Mouse (Mus musculus) MEL (cell line): Measurements from ENCODE around the gene Grm1. TPM values are rescaled to one million over a fixed set of nuclear protein-coding genes. Genes with fewer than 3 reads are reported as not detected.

Experiments
- DNase-seq: peaks from one replicate; pipeline ENCODE4 v3.0.0; 2011; ENCODE audit warnings: low read depth, low spot score
- H3K27ac ChIP-seq: 2 replicates; pipeline ENCODE4 v1.5.1; 2012; ENCODE audit warnings: low read depth, mild to moderate bottlenecking, control low read depth, low read length, moderate library complexity; ENCODE audit not compliant: control insufficient read depth
- H3K27me3 ChIP-seq, 2 experiments: fragments of 150-350 bp in 1 of 2; sonication (generic) in 1 of 2; 2 replicates each; pipeline ENCODE4 v1.6.1; 2012; ENCODE audit warnings: low read length in 2 of 2, mild to moderate bottlenecking in 2 of 2, improper control_type of control experiment in 1 of 2, moderate library complexity in 1 of 2; ENCODE audit not compliant: insufficient read depth in 2 of 2, control insufficient read depth in 1 of 2
- H3K36me3 ChIP-seq, 2 experiments: 2 replicates each; pipeline ENCODE4 v1.6.1; 2012 to 2014; ENCODE audit warnings: low read length in 2 of 2, improper control_type of control experiment in 1 of 2, inconsistent platforms in 1 of 2, mild to moderate bottlenecking in 1 of 2; ENCODE audit not compliant: insufficient read depth in 2 of 2, control insufficient read depth in 1 of 2
- H3K4me1 ChIP-seq, 2 experiments: fragments of 150-350 bp in 1 of 2; sonication (generic) in 1 of 2; 2 replicates each; pipeline ENCODE4 v1.6.1; 2012; ENCODE audit warnings: low read length in 2 of 2, improper control_type of control experiment in 1 of 2, mild to moderate bottlenecking in 1 of 2; ENCODE audit not compliant: insufficient read depth in 2 of 2, control insufficient read depth in 1 of 2
- H3K4me3 ChIP-seq, 2 experiments: fragments of 150-350 bp in 1 of 2; sonication (generic) in 1 of 2; 2 replicates each; pipeline ENCODE4 v1.5.1; 2012; ENCODE audit warnings: low read depth in 2 of 2, low read length in 2 of 2, mild to moderate bottlenecking in 2 of 2, moderate library complexity in 2 of 2, control low read depth in 1 of 2, improper control_type of control experiment in 1 of 2; ENCODE audit not compliant: control insufficient read depth in 1 of 2, insufficient read depth in 1 of 2
- H3K79me2 ChIP-seq: 2 replicates; pipeline ENCODE4 v1.6.1; 2012; ENCODE audit warnings: mild to moderate bottlenecking, low read length, moderate library complexity; ENCODE audit not compliant: control insufficient read depth, poor library complexity, insufficient read depth
- H3K9ac ChIP-seq: 2 replicates; pipeline ENCODE4 v1.6.1; 2012; ENCODE audit warnings: low read depth, mild to moderate bottlenecking, control low read depth, low read length, moderate library complexity; ENCODE audit not compliant: control insufficient read depth, poor library complexity, severe bottlenecking
- H3K9me3 ChIP-seq: fragments of 150-350 bp; sonication (generic); replicated peaks from 2 replicates; pipeline ENCODE4 v1.6.1; 2012; ENCODE audit warnings: mild to moderate bottlenecking, low read length, improper control_type of control experiment, moderate library complexity; ENCODE audit not compliant: insufficient read depth
- BHLHE40 ChIP-seq: IDR thresholded peaks from 2 replicates; pipeline ENCODE4 v1.6.1; 2012; ENCODE audit warnings: low read depth, mild to moderate bottlenecking, inconsistent platforms, low read length, improper control_type of control experiment, borderline replicate concordance
- CHD1 ChIP-seq: IDR thresholded peaks from 2 replicates; pipeline ENCODE4 v1.6.1; 2012; ENCODE audit warnings: low read depth, mild to moderate bottlenecking, inconsistent platforms, low read length, improper control_type of control experiment
- E2F4 ChIP-seq: IDR thresholded peaks from 2 replicates; pipeline ENCODE4 v1.6.1; 2011; ENCODE audit warnings: low read depth, low read length, improper control_type of control experiment, borderline replicate concordance
- EP300 ChIP-seq, 2 experiments: IDR thresholded peaks; 2 replicates each; pipeline ENCODE4 v1.6.1; 2011; ENCODE audit warnings: improper control_type of control experiment in 2 of 2, low read length in 2 of 2, low read depth in 1 of 2, mild to moderate bottlenecking in 1 of 2
- ETS1 ChIP-seq: IDR thresholded peaks from 2 replicates; pipeline ENCODE4 v1.6.1; 2012; ENCODE audit warnings: low read depth, mild to moderate bottlenecking, inconsistent platforms, low read length, improper control_type of control experiment, moderate library complexity
- GABPA ChIP-seq: IDR thresholded peaks from 2 replicates; pipeline ENCODE4 v1.6.1; 2012; ENCODE audit warnings: low read depth, mild to moderate bottlenecking, inconsistent platforms, low read length, improper control_type of control experiment, moderate library complexity
- GATA1 ChIP-seq: IDR thresholded peaks from 2 replicates; pipeline ENCODE4 v1.6.1; 2011; ENCODE audit warnings: low read depth, low read length, improper control_type of control experiment
- HCFC1 ChIP-seq: IDR thresholded peaks from 2 replicates; pipeline ENCODE4 v1.6.1; 2012; ENCODE audit warnings: low read depth, mild to moderate bottlenecking, inconsistent platforms, low read length, improper control_type of control experiment, moderate library complexity
- JUND ChIP-seq: IDR thresholded peaks from 2 replicates; pipeline ENCODE4 v1.6.1; 2011; ENCODE audit warnings: low read depth, mild to moderate bottlenecking, improper control_type of control experiment, low read length
- KAT2A ChIP-seq: conservative IDR thresholded peaks from 2 replicates; pipeline ENCODE4 v1.6.1; 2012; ENCODE audit warnings: low read depth, low read length, improper control_type of control experiment, inconsistent platforms
- MAX ChIP-seq: IDR thresholded peaks from 2 replicates; pipeline ENCODE4 v1.6.1; 2011; ENCODE audit warnings: low read length, improper control_type of control experiment
- MAZ ChIP-seq: IDR thresholded peaks from 2 replicates; pipeline ENCODE4 v1.6.1; 2012; ENCODE audit warnings: low read depth, mild to moderate bottlenecking, inconsistent platforms, low read length, improper control_type of control experiment
- MEF2A ChIP-seq: IDR thresholded peaks from 2 replicates; pipeline ENCODE4 v1.6.1; 2014; ENCODE audit warnings: low read depth, mild to moderate bottlenecking, inconsistent platforms, low read length, improper control_type of control experiment; ENCODE audit not compliant: poor library complexity, insufficient replicate concordance, severe bottlenecking; ENCODE audit errors: extremely low read depth
- NRF1 ChIP-seq: IDR thresholded peaks from 2 replicates; pipeline ENCODE4 v1.6.1; 2014; ENCODE audit warnings: low read depth, mild to moderate bottlenecking, inconsistent platforms, low read length, improper control_type of control experiment, moderate library complexity; ENCODE audit not compliant: poor library complexity, insufficient read depth, severe bottlenecking
- POLR2A ChIP-seq, 2 experiments: IDR thresholded peaks; 2 replicates each; pipeline ENCODE4 v1.6.1; 2011 to 2012; ENCODE audit warnings: low read length in 2 of 2, mild to moderate bottlenecking in 2 of 2, control low read depth in 1 of 2, improper control_type of control experiment in 1 of 2, low read depth in 1 of 2, moderate library complexity in 1 of 2; ENCODE audit not compliant: control insufficient read depth in 1 of 2, insufficient read depth in 1 of 2, poor library complexity in 1 of 2
- RCOR1 ChIP-seq: IDR thresholded peaks from 2 replicates; pipeline ENCODE4 v1.6.1; 2012; ENCODE audit warnings: low read depth, mild to moderate bottlenecking, inconsistent platforms, low read length, improper control_type of control experiment
- SIN3A ChIP-seq: IDR thresholded peaks from 2 replicates; pipeline ENCODE4 v1.6.1; 2012; ENCODE audit warnings: low read length, improper control_type of control experiment, inconsistent platforms
- SMC3 ChIP-seq: IDR thresholded peaks from 2 replicates; pipeline ENCODE4 v1.6.1; 2011; ENCODE audit warnings: low read depth, low read length, improper control_type of control experiment
- TBP ChIP-seq: IDR thresholded peaks from 2 replicates; pipeline ENCODE4 v1.8.0; 2011; ENCODE audit warnings: low read depth, low read length, improper control_type of control experiment
- UBTF ChIP-seq: IDR thresholded peaks from 2 replicates; pipeline ENCODE4 v1.6.1; 2012; ENCODE audit warnings: low read depth, mild to moderate bottlenecking, inconsistent platforms, low read length, improper control_type of control experiment, moderate library complexity, borderline replicate concordance; ENCODE audit not compliant: insufficient read depth
- ZC3H11A ChIP-seq: IDR thresholded peaks from 2 replicates; pipeline ENCODE4 v1.6.1; 2012; ENCODE audit warnings: low read depth, mild to moderate bottlenecking, inconsistent platforms, low read length, improper control_type of control experiment
- ZKSCAN1 ChIP-seq: IDR thresholded peaks from 2 replicates; pipeline ENCODE4 v1.6.1; 2012; ENCODE audit warnings: low read depth, mild to moderate bottlenecking, inconsistent platforms, low read length, improper control_type of control experiment, moderate library complexity
- polyA plus RNA-seq, 2 experiments: library from polyadenylated mRNA; stranded (reverse) in 1 of 2; unstranded in 1 of 2; fragments of >175 nt in 1 of 2; fragments of >200 nt in 1 of 2; gene quantifications; 2 replicates each; pipeline versions ENCODE4 v1.2.1 to v1.2.4; 2012; ENCODE audit warnings: low replicate concordance in 2 of 2, low read depth in 1 of 2; ENCODE audit not compliant: insufficient read length in 2 of 2, insufficient read depth in 1 of 2, missing spikeins in 1 of 2
- total RNA-seq: library from RNA; depleted of rRNA; stranded (reverse); fragments of 300-350 nt; gene quantifications from 2 replicates; pipeline ENCODE4 v1.2.3, GENCODE M21; 2012

Gene Grm1
- total and polyA plus RNA-seq, 3 experiments: not detected

DNA sequence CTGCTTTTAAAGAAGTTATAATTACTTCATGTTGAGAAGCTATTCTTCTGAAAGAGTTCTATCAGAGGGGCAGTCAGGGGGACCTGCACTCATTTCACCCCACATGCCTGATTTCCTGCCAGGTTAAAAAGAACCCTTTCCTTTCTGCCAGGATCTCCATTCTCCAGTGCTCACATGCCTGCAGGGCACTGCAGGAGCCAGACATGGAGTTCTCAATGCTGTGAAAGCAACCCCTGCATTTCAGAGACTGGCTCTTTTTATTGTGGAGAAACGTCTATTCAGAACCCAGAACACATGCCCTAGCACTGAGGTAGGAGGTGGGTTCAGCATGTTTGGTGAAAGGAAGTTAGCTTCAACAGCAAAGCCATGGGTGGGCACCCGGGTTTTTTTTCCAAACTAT lies 197.2 kb downstream of the Grm1 start:
- no peak overlapping the region for H3K4me3 ChIP-seq

DNA sequence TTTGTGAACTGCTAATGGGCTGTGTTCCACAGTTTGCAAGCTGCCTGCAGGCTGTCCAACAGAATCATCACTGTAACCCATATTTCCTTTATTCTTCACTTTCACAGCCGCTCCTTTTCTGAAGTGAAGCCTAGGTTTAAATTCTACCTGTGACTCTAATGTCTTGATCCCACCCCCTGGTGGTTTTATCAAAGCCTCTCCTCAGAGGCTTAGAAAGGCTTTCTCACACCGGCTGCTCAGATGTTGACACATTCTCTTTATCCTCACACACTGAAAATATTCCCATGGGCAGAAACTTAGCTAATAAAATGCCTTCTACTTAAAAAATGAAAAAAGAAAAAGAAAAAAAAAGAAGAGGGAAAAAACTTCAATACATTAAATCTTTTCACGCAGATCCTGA lies 210.0 kb downstream of the Grm1 start:
- Histone ChIP-seq H3K27ac (no peak overlapping the region), H3K4me3 (no peak overlapping the region)
- no peak for TF ChIP-seq TBP
- TF ChIP-seq GABPA: no peak
- no peak for TF ChIP-seq MAZ
- no peak for TF ChIP-seq ZKSCAN1

More for the DNA sequence above, 197.2 kb downstream of the Grm1 start:
- DNase-seq: no peak
- Histone ChIP-seq H3K9me3 (no peaks in the 10 kb centered on the region), H3K9ac (no peak overlapping the region), H3K27ac (no peak overlapping the region), H3K27me3 (no peaks in the 10 kb centered on the region), H3K79me2 (no peaks in the 10 kb centered on the region), H3K36me3 (no peaks in the 10 kb centered on the region), H3K4me1 (no peaks in the 10 kb centered on the region)
- TF ChIP-seq MAX (no peak), EP300 (IDR thresholded peaks at IDR 0.05; ENCODE audit: low read depth in 1 of 2, low read length in 2 of 2) (no peak), ZKSCAN1 (no peak), JUND (no peak), E2F4 (no peak), BHLHE40 (no peak), ETS1 (no peak), GATA1 (no peak), SMC3 (no peak)

DNA sequence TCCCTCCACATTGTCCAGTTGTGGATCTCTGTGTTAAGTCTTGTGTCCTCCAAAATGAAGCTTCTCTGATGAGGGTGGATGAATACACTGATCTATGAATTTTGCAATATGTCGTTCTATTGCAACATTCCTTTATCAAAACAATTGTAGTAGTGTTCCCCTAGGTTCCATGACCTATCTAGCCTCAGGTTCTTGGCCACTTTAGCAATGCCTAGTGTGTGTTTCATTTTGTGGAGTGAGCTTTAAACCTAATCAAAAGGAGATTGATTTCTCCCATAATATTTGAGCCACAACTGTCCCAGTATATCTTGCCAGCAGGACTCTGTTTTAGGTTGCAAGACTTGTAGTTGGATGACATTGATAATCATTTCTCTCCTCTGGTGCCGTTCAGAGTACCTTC lies 211.9 kb downstream of the Grm1 start:
- Histone ChIP-seq H3K79me2 (no peaks in the 10 kb centered on the region), H3K4me3 (no peak overlapping the region), H3K9me3 (no peaks in the 10 kb centered on the region), H3K4me1 (no peaks in the 10 kb centered on the region), H3K9ac (no peak overlapping the region), H3K27me3 (no peaks in the 10 kb centered on the region; a peak in 2 of 4 replicates), H3K27ac (no peak overlapping the region), H3K36me3 (no peaks in the 10 kb centered on the region)
- no peak for DNase-seq
- TF ChIP-seq RCOR1 (no peak), KAT2A (no peak), CHD1 (no peak), SMC3 (no peak), MAZ (no peak), NRF1 (no peak), SIN3A (no peak), GABPA (no peak), POLR2A (IDR thresholded peaks at IDR 0.05; ENCODE audit: control insufficient read depth in 1 of 2, insufficient read depth in 1 of 2, low read depth in 1 of 2, low read length in 2 of 2, poor library complexity in 1 of 2) (no peak), TBP (no peak), ZKSCAN1 (no peak), HCFC1 (no peak), MEF2A (no peak), UBTF (no peak), ZC3H11A (no peak)

More for the DNA sequence above, 210.0 kb downstream of the Grm1 start:
- Histone ChIP-seq H3K27me3 (no peaks in the 10 kb centered on the region; a peak in 2 of 4 replicates), H3K79me2 (no peaks in the 10 kb centered on the region), H3K9me3 (no peaks in the 10 kb centered on the region), H3K9ac (no peak overlapping the region), H3K36me3 (no peaks in the 10 kb centered on the region), H3K4me1 (no peaks in the 10 kb centered on the region)
- DNase-seq: no peak
